Mouse (Mus musculus) c-Kit-positive CD71-negative TER-119-negative erythroid progenitor cells, embryonic 14.5 days (primary cell): ENCODE data around the gene Gtf2a1.
A peak's percentile ranks its signal among the peaks of the same experiment; 100 is the strongest.
"Not testable (repeated sequence)": the region's sequence is repeated elsewhere in the genome, so short reads cannot be mapped to it uniquely, and the experiment has no call there.

ENCODE experiments used
- DNase-seq: peaks from one replicate; pipeline ENCODE4 v3.0.0-alpha.2; 2013; ENCODE audit warnings: low read depth

Gene Gtf2a1

GRCm38 (mm10) chr12:91581204-91582070, 8.8 kb downstream of the Gtf2a1 start:
- DNase-seq = no peak

- peak; percentile 5 for DNase-seq
These were observed 10.6 kb downstream of the Gtf2a1 start for GRCm38 (mm10) chr12:91579665-91580064.

GRCm38 (mm10) chr12:91571708-91572107, 18.6 kb downstream of the Gtf2a1 start:
- DNase-seq = no peak

DNA sequence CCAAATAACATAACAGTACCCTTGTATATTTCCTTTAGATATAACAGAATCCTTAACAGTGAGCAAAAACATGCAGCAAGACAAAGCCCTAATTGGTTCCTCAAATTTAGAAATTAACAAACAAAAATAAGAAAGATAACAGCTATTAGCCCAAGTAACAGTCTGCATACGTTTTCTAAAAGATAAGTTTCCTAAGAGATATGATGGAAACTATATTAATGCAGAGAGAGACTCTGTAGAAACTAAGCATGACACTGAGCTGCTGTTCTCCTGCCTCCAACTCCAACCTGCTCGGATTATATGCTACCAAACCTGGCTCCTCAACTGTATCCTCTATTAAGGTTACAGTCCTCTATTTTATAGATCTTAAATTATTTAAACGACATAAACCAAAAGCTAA, 21.0 kb downstream of the Gtf2a1 start:
- no peak for DNase-seq

DNA sequence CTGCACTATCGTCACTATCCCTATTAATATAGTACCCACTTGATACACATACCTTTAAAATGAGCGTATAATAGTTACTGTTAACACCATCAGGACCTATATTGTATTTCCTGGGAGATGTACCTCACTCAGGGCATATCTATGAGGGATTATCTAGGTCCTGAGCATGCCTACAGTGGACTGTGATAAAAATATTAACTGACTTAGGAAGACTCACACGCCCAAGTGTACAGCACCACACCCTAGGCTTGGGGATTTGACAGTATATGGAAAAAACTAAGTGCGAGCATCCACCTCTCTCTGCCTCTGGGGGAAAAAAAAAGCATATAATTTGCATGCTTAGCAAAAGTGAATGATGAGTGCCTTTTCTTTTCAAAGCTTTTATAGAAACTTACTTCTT, 23.1 kb downstream of the Gtf2a1 start:
- DNase-seq = no peak

DNA sequence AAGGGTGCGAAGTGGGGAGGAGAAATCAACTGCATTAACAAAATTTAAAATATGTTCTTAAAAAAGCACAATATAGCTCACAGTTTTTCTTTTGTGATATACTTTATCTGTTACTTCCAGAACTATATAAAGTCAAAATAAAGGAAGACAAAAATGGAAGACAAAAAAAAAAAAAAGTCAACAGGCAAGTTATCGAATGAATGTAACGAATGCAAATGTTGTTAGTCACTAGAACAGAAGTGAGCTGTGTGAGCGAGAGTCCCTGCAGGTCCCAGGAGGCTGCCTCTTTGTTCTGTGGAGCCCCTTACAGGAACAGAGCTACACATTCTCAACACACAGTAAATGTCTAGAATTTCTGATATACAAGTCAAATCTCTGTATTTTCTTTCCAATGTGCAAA, 32.1 kb downstream of the Gtf2a1 start:
- DNase-seq = not testable (repeated sequence)

DNA sequence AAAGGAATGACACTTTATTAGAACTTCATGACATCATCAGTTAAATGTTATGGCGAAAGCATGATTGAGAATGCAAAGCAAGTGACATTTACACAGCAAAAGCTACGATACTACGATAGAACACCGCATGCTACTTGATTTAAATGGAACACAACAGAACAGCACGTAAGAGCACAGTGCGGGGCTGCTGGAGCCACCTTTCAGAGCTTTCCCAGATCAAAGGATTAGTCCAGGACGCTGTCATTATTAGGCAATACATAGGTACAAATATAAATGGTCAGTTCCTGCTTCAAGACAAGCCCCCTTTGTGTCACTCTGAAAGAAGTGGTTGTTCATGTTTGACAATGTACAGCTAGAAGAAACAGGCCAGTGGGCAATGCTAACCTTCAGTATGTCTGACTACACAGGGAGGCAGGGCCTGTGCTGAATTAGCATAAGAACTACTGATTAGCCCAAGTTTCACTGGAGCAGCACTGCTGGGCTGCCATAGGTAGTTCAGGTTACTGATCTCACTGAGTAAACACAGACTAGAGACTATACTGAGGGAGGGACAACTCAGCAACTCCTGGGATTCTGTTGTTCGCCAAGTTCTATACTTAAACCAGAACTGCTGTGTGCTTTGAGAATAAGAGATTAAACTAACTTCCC, 32.8 kb downstream of the Gtf2a1 start:
- DNase-seq = not testable (repeated sequence)

- no peak for DNase-seq
These were observed 38.3 kb downstream of the Gtf2a1 start for GRCm38 (mm10) chr12:91551773-91552526.

DNA sequence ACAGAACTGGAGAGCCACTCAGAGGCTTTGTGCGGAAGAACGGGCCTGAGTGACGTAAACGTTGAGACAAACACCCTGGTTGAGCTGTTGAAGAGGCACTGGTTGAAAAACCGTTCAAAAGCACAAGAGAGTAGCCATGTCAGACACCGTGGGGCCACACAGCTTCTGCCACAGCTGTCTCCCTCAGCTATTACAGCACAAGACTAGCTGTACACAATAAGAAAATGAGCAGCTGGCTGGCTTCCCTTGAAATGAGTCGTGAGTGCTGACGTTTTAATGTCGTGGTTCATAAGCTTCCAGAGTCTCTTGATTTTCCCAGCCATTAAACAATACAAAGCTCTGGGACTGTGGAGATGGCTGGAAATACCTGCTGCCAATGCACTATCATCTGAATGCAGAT, 40.8 kb downstream of the Gtf2a1 start:
- DNase-seq = no peak

DNA sequence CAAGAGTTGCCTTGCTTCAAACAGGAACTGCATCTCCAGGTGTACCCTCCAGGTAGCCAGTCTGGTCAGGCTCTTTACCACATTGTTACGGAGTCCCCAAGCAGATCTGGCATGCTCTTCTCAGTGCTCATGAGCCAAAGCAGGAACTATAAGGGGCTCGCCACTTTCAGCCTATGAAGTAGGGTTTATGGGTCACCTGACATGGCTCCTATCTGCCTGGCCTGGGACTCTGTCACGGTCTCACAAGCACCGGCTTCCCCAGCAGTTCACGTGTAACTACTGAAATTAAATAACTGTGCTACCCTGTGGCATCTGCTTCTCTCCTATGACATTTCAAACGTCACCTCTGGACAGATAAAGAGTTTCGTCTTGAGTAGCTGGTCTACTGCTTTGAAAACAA, 50.1 kb downstream of the Gtf2a1 start:
- DNase-seq = no peak

GRCm38 (mm10) chr12:91534514-91534913, 55.8 kb downstream of the Gtf2a1 start:
- peak; percentile 17 for DNase-seq

DNA sequence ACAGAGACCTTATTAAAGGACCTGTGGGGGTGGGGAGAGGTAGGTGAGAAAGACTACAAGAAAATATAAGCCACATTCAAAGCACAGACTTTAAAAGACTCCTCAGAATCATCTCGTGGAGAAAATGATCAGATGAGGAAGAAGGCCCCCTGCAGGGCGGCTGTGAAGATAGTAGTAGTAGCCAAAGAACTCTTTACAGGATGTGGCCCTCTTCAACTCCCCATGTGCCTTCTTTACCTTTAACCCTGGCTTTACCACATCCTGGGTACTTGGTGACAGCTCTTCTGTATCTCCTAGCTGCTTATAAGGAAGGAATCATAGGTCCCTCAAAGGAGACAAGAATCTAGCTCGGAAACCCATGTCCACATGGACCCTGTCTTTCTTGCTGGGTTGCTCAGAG, 66.7 kb downstream of the Gtf2a1 start:
- DNase-seq = no peak

DNA sequence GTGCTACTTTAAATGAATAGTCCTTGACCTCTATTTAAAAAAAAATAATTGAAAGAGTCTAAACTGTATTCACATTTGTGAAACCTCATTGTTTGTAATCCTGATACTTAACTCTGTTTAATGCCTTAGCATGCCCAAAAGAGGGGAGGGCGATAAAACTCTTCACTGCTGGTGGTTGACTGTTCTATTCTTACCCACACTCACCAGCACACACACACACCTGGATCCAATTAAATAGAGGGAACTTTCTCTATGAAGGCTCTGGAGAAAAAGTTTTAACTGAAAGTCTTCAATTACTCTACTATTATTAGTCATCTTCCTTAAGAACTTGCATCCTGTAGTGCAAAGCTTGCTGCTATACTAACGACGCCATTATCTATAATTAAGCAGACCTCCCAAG, 72.5 kb downstream of the Gtf2a1 start:
- no peak for DNase-seq

DNA sequence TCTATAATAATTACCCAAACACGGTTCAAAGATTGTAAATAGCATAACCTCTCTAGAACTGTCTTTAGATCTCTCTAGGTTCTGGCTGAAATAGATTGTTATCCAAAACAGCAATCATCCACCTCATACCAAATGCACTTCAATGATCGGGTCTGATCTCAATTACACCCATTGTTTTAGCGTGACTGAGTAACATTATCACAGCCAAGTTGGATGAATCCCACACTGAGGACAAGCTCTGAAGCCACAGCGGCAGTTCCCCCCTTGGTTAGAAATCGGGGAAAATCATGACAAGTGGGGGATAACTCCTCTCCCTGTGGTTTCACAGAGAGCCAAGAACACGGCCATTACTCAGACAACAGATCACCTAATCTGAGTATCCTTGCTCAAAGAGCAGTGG, 76.3 kb downstream of the Gtf2a1 start:
- DNase-seq = no peak

DNA sequence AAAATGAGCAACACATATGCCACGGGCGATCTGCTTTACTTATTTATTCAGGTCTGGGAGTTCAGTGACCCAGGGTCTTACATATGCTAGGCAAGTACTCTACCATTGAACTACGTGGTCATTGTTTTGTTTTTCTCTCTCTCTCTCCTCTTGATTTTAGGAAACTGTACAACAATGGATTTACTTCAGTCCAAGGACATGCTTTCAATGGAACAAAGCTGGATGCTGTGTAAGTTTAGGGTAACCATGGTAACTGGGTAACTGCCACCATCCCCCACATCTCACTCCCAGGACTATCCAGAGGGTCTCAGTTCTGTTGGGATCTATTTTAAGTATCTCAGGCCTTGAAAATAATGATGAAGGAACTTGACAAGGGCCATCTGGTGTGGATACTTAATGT, 78.5 kb downstream of the Gtf2a1 start:
- no peak for DNase-seq
